Mouse (Mus musculus) spleen, postnatal 14 days (tissue): ENCODE results near the gene Zfc3h1.

ENCODE experiments used
- DNase-seq, 2 experiments: peaks; one replicate each; pipeline ENCODE4 v3.0.0; 2021 to 2022; ENCODE audit warnings: low spot score in 2 of 2

Zfc3h1 gene

GRCm38 (mm10) chr10:115476506-115476905, 91.7 kb downstream of the Zfc3h1 start:
- DNase-seq = peak in 1 of 2 experiments; percentile 14

- DNase-seq = no peak
Observed at GRCm38 (mm10) chr10:115478441-115479141, 93.8 kb downstream of the Zfc3h1 start.
